Mouse (Mus musculus): ENCODE results near the gene Kxd1.

Kxd1 gene

GRCm38 (mm10) chr8:70492664-70493640 lies 34.8 kb downstream of the Kxd1 start, which contains the start of gene Crlf1:
TSS of gene Crlf1 (plus strand) at chr8:70493158.
- DNase-seq, result no peak

- DNase-seq, result no peak
Measured at GRCm38 (mm10) chr8:70490880-70491495, 36.8 kb downstream of the Kxd1 start.

- no peak for DNase-seq
Measured at GRCm38 (mm10) chr8:70490061-70490879, 37.5 kb downstream of the Kxd1 start.

- DNase-seq, result no peak
Measured at GRCm38 (mm10) chr8:70489576-70489975, 38.2 kb downstream of the Kxd1 start.

GRCm38 (mm10) chr8:70488931-70489470 lies 38.8 kb downstream of the Kxd1 start:
- DNase-seq, result no peak

- DNase-seq, result no peak
Measured at GRCm38 (mm10) chr8:70487993-70488796, 39.6 kb downstream of the Kxd1 start.

GRCm38 (mm10) chr8:70486941-70487520 lies 40.7 kb downstream of the Kxd1 start, which contains the start of gene Tmem59l:
TSS of gene Tmem59l (minus strand) at chr8:70487358.
- peak; percentile 67 for DNase-seq

GRCm38 (mm10) chr8:70486191-70486681 lies 41.5 kb downstream of the Kxd1 start:
- no peak for DNase-seq

- DNase-seq, result no peak
Measured at GRCm38 (mm10) chr8:70482943-70483342, 44.8 kb downstream of the Kxd1 start.

- DNase-seq, result no peak
Measured at GRCm38 (mm10) chr8:70481908-70482307, 45.8 kb downstream of the Kxd1 start.

GRCm38 (mm10) chr8:70477269-70477982 lies 50.3 kb downstream of the Kxd1 start:
- DNase-seq, result no peak

GRCm38 (mm10) chr8:70476333-70477268 lies 51.2 kb downstream of the Kxd1 start, which contains the start of gene Klhl26:
TSS of gene Klhl26 (minus strand) at chr8:70476968.
- DNase-seq, result peak; percentile 90

- DNase-seq, result no peak
Measured at GRCm38 (mm10) chr8:70471856-70472255, 55.9 kb downstream of the Kxd1 start.

- DNase-seq, result no peak
Measured at GRCm38 (mm10) chr8:70469938-70470337, 57.8 kb downstream of the Kxd1 start.

GRCm38 (mm10) chr8:70469295-70469916 lies 58.4 kb downstream of the Kxd1 start:
- DNase-seq, result no peak

GRCm38 (mm10) chr8:70468733-70469132 lies 59.0 kb downstream of the Kxd1 start:
- DNase-seq, result no peak

GRCm38 (mm10) chr8:70467907-70468306 lies 59.8 kb downstream of the Kxd1 start:
- no peak for DNase-seq

GRCm38 (mm10) chr8:70467229-70467725 lies 60.5 kb downstream of the Kxd1 start:
- no peak for DNase-seq

- no peak for DNase-seq
Measured at GRCm38 (mm10) chr8:70466771-70467170, 61.0 kb downstream of the Kxd1 start.

Data from right cerebral cortex, postnatal 4 days (tissue).